Mouse (Mus musculus) forebrain, embryonic 10.5 days (tissue): Measurements from ENCODE around the gene Samd8. TPM values are rescaled to one million over a fixed set of nuclear protein-coding genes. Genes with fewer than 3 reads are reported as not detected.

Experiments used
- DNase-seq: peaks from one replicate; pipeline ENCODE4 v3.0.0-alpha.2; 2017; ENCODE audit warnings: low spot score; ENCODE audit errors: extremely low spot score
- H3K27ac ChIP-seq: fragments of 300-500 bp; sonication (generic); 2 replicates; pipeline ENCODE4 v1.5.1; 2016; ENCODE audit warnings: mild to moderate bottlenecking
- H3K27me3 ChIP-seq: fragments of 300-500 bp; sonication (generic); 2 replicates; pipeline ENCODE4 v1.6.1; 2016; ENCODE audit warnings: mild to moderate bottlenecking; ENCODE audit not compliant: poor library complexity, severe bottlenecking
- H3K36me3 ChIP-seq: fragments of 300-500 bp; sonication (generic); replicated peaks from 2 replicates; pipeline ENCODE4 v1.6.1; 2016; ENCODE audit warnings: mild to moderate bottlenecking, moderate library complexity
- H3K4me1 ChIP-seq: fragments of 300-500 bp; sonication (generic); 2 replicates; pipeline ENCODE4 v1.6.1; 2016
- H3K4me3 ChIP-seq: fragments of 300-500 bp; sonication (generic); 2 replicates; pipeline ENCODE4 v1.5.1; 2016; ENCODE audit warnings: mild to moderate bottlenecking, moderate library complexity
- H3K9me3 ChIP-seq: fragments of 300-500 bp; sonication (generic); 2 replicates; pipeline ENCODE4 v1.6.1; 2016; ENCODE audit warnings: mild to moderate bottlenecking, moderate library complexity
- WGBS: fragments of 180-500 bp; shearing (Covaris S2); methylation state at CpG from one replicate; pipeline ENCODE4 v1.1.7; 2016; 5-methylcytosine and 5-hydroxymethylcytosine counted together
- polyA plus RNA-seq: library from polyadenylated mRNA; unstranded; fragments of >200 nt; fragmentation: Nextera tagmentation; extraction: Ambion mirVana; gene quantifications from 2 replicates; pipeline ENCODE4 v1.2.1, GENCODE M21; 2016

Samd8 gene
- polyA plus RNA-seq, 1 experiment from 2014 or later: 9.4 TPM

DNA sequence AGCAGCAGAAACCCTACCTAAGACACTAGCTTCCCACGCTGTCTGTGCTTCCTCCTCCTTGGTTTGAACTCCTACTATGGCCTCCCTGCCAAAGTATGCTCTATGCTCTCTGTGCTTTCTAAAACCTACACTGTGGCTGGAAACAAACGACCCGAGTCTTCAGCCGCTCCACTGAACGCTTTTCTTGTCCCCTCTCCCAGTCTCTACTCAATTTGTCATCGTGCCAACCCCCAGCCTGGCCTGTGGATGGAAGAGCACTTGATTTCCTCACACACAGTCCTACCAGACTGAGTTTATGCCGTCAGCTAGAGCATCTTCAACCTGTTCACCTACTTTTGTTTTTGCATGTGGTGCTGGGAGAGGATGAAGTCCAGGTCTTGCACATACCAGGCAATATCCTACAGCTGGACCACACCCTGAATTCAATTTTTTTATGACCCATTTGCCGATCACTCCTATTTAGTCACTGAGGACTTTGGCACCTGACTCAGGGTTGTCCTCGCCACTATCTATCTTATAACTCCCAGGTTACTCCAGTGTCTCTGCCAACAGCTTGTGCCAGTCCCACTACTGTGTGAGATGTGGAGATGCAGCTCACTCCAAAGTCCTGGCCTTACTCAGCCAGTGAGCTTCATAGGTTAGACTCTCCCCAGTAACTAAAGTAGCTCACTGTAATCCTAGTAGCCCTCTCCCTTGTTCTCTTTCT is 75.6 kb downstream of the Samd8 start:
- Histone ChIP-seq H3K4me3 (no peak overlapping the region), H3K27ac (no peak overlapping the region), H3K27me3 (no peaks in the 10 kb centered on the region), H3K36me3 (no peaks in the 10 kb centered on the region), H3K4me1 (peaks cover 13% of the 10 kb centered on the region), H3K9me3 (no peaks in the 10 kb centered on the region)
- no peak for DNase-seq
- 89% methylated on average over 9 of the region's 9 CpGs for WGBS

DNA sequence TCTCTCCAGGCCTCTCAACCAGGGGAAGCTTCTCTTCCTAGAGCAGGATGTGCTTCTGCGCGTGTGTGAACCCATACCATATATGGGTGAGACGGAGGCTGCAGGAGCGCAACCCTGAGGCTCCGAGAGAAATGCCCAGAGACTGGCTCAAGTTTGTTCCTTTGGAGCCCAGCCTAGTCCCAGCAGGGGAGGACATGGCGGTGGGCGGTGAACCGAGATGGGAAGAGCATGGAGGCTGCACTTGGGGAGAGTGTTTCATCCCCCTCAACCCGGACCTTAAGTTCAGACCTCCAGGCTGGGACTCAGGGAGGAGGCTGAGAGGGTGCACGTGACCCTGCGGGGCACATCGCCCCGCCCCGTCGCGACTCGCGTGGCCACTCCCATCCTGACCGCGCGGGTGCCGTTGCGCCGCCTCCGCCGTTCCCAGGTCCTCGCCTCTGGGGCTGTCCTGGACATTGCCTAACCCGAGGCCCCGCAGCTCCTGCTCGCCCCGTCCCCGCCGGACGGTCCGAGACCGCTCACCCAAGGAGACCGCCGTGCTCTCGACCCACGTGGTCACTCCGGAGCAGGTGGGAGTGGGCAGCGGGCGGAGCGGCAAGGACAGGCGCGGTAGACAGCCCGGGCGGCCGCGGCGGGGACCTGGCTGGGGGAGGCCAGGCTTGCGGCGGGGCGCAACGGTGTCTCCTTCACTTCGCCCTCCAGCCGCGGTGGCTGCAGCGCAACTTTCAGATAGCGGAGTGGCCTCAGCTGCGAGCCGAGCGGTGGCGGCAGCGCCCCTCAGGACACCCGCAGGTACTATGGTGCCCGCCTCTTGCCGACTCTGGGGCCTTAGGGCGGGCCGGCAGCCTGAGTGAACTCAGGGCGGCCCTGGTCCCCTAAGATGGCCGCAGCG is 80.8 kb downstream of the Samd8 start:
- WGBS: under 1% methylated on average over 73 of the region's 73 CpGs
- DNase-seq: peak; percentile 97
- H3K27ac ChIP-seq: peak overlapping the region; percentile 99
- H3K4me1 ChIP-seq: peaks cover 26% of the 10 kb centered on the region
- H3K27me3 ChIP-seq: no peaks in the 10 kb centered on the region
- peaks cover 32% of the 10 kb centered on the region for H3K36me3 ChIP-seq
- H3K9me3 ChIP-seq: no peaks in the 10 kb centered on the region
- H3K4me3 ChIP-seq: peak overlapping the region; percentile 97

DNA sequence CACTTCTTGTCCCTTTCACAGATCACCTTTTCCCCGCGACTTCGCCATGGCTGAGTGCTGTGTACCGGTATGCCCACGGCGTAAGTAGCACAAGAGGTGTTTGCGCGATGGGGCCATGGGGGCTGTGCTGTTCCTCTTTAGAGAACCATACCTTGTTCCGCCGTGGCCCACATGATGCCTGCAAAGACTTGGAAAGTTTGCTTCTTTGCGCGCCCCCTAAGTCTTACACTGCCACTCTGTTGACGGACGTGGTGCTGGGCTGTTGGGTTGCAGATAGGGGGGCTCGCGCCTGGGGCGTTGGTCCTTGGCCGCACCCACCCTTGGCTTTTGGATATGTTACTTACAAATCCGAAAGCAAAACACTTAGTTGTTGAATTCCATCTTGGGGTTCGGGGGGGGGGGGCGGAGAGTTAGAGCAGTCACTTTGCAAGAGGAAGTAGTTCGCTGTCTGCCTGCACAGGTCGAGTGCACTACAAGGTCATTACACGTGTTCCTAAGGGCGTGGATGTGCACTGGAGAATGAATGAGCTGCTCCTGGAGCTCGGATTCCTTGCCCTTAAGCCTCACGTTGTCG is 81.6 kb downstream of the Samd8 start:
- WGBS: under 1% methylated on average over 28 of the region's 28 CpGs
- Histone ChIP-seq H3K36me3 (peaks cover 39% of the 10 kb centered on the region), H3K27me3 (no peaks in the 10 kb centered on the region), H3K4me3 (peak overlapping the region; percentile 97), H3K9me3 (no peaks in the 10 kb centered on the region), H3K27ac (peak overlapping the region; percentile 99), H3K4me1 (peaks cover 26% of the 10 kb centered on the region)
- DNase-seq: no peak

DNA sequence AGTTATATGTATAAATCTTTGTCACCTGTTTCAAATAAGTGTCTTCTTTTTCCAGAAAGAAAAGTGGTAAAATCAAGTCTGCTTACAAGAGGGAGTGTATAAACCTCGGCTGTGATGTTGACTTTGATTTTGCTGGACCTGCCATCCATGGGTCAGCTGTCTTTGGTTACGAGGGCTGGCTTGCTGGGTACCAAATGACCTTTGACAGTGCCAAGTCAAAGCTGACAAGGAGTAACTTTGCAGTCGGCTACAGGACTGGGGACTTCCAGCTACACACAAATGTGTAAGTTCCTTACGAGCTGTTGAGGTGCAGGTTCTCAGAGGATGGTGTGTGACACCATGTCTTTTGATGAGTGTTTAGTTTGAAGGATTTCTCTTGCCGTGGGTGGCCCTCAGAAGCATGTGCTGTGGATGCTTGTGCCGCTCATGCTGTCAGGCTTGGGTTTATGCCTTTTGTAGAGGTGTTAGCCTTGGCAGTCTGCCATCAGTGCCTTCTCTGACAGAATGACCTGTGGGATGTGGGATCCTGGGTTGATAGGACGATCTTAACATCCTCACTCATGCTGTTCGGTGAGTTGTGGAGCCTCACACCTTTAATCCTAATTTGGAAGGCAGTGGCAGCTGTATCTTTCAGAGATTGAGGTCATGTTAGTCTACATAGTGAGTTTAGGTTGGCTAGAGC is 88.1 kb downstream of the Samd8 start:
- H3K9me3 ChIP-seq: no peaks in the 10 kb centered on the region
- WGBS: 94% methylated on average over 8 of the region's 8 CpGs
- H3K4me1 ChIP-seq: peaks cover 2% of the 10 kb centered on the region
- H3K4me3 ChIP-seq: no peak overlapping the region
- H3K27ac ChIP-seq: no peak overlapping the region
- H3K27me3 ChIP-seq: no peaks in the 10 kb centered on the region
- H3K36me3 ChIP-seq: peaks cover 99% of the 10 kb centered on the region
- no peak for DNase-seq

DNA sequence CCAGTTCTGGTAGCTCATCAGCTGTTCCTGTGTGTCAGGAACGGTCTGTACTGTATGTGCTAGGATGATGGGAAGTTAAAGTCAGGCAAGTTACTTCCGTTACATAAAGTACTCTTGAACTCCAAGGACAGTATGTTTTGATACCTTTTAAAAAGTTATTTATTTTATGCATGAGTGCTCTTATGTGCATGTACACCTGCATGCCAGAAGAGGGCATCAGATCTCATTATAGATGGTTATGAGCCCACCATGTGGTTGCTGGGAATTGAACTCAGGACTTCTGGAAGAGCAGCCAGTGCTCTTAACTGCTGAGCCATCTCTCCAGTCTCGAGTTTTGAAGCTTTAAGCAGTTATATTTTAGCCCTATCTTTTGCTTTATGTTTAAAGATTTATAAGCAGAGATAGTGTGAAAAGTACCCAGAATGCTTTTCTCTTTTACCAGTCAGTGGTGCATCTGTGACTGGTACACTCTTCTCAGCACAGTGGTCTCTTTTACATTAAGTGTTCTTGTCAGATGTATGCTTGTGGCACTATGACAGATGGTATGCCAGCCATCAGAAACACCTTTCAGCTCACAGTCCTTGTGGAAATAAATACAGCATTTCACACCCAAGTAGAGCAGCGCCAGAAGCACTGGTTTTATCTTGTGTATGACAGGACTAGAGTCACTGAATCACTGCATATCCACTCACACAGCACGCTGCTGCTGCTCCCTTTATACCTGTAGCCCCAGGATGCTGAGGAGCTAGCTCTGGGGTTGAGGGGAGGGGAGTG is 91.7 kb downstream of the Samd8 start:
- Histone ChIP-seq H3K27me3 (no peaks in the 10 kb centered on the region), H3K36me3 (peaks cover 100% of the 10 kb centered on the region), H3K9me3 (no peaks in the 10 kb centered on the region), H3K27ac (no peak overlapping the region), H3K4me1 (peaks cover 9% of the 10 kb centered on the region), H3K4me3 (no peak overlapping the region)
- no peak for DNase-seq
- WGBS: 92% methylated on average over 5 of the region's 5 CpGs

DNA sequence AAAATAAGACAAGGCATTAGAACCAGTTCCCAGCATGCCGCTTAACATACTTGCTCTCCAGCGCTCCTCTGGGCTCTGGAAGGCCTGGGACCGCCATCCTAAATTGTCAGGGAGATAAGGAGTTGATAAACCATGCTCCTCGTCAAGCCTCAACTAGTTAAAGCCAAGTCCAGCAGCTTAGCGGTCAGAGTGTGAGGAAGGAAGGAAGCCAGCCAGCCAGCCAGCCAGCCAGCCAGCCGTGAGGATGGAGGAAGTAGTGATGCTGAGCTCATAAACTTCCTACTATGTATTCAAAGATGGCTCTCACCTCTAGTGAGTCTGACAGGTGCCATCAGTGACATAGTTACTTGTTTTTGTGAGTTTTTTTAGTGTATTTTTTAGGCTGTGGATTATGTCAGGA is 92.9 kb downstream of the Samd8 start:
- H3K27me3 ChIP-seq: no peaks in the 10 kb centered on the region
- 90% methylated on average over 6 of the region's 6 CpGs for WGBS
- H3K27ac ChIP-seq: no peak overlapping the region
- H3K4me1 ChIP-seq: peaks cover 22% of the 10 kb centered on the region
- H3K36me3 ChIP-seq: peaks cover 87% of the 10 kb centered on the region
- H3K9me3 ChIP-seq: no peaks in the 10 kb centered on the region
- DNase-seq: no peak
- H3K4me3 ChIP-seq: no peak overlapping the region

DNA sequence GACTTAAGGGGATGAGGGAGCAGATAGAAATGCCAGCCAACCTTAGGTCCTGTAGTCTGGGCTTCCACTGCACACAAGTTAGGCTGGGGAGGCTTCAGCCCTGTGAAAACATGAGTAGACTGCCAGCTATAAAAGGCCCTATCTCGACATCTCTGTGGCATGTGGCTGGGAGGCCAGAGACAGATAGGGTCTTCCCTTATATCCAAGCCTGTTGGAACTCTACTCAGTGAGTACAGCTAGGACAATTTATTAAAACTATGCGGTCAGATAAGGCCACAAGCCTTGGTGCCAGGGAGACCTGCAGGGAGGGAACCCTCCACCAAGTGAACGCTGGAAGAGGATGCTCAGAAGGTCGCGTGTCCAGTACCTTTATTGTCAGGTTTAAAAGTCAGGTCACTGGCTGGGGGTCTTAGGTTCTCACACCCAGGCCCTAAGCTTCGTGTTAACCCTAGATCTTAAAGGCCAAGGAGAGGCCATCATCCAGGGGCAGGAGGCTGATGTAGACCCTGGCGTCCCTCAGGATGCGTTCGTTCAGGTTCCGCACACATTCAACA is 96.6 kb downstream of the Samd8 start:
- peak overlapping the region; percentile 85 for H3K27ac ChIP-seq
- H3K4me3 ChIP-seq: peak overlapping the region; percentile 65
- H3K36me3 ChIP-seq: peaks cover 51% of the 10 kb centered on the region
- no peaks in the 10 kb centered on the region for H3K9me3 ChIP-seq
- peaks cover 32% of the 10 kb centered on the region for H3K4me1 ChIP-seq
- DNase-seq: no peak
- 21% methylated on average over 10 of the region's 10 CpGs for WGBS
- H3K27me3 ChIP-seq: no peaks in the 10 kb centered on the region; the same call in 1 of the 2 replicates

DNA sequence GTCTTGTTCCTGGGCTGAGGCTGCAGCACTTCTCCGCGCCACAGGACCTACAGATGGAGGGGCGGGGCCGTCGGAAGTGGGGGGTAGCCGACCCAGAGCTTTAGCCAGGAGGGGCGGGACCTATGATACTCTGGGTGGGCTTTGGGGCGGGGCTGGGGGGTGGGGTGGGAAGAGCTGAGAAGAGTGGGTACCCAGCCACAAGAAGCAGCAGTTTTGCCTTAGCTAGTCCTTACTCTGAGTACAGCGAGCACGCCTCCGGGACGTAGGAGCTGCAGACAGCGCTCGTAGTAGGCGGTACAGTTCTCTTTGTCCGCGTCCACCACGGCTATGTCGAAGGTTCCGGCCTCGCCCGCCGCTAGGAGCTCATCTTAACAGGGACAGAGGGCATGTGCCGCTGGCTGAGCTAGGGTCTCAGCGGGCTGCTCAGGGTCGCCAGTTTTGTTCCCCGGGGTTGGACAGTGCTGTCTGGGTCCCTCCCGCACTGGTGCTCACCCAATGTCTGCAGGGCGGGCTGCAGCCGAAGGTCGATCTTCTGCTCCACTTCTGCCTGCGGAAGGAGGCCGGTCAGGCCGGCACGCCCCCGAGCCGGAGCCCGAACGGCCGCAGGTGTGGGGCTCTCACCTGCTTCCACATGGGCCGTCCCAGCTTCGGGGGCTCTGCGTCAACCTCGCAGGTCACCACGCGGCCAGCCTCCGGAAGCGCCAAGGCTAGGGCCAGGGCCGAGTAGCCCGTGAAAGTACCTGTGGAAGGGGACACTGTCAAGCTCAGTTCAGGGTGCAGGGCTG is 97.2 kb downstream of the Samd8 start:
- peak overlapping the region; percentile 85 for H3K27ac ChIP-seq
- peak; percentile 78 for DNase-seq
- WGBS: under 1% methylated on average over 50 of the region's 50 CpGs

More for the DNA sequence above, 97.2 kb downstream of the Samd8 start:
- H3K36me3 ChIP-seq: peaks cover 44% of the 10 kb centered on the region
- no peaks in the 10 kb centered on the region for H3K9me3 ChIP-seq
- H3K4me1 ChIP-seq: peaks cover 37% of the 10 kb centered on the region
- H3K4me3 ChIP-seq: peak overlapping the region; percentile 65
- no peaks in the 10 kb centered on the region; the same call in 1 of the 2 replicates for H3K27me3 ChIP-seq

Other genes starting within 250 kb of the Samd8 start
- not detected in 2 replicates for gene Dupd1, start 36.0 kb upstream of the Samd8 start, polyA plus RNA-seq
- gene Dusp13, start 650 bp downstream of the Samd8 start, polyA plus RNA-seq: not detected in 2 replicates
- 271 and 273 TPM in 2 replicates for gene Vdac2, start 74.7 kb downstream of the Samd8 start, polyA plus RNA-seq
- 16.6 and 17.7 TPM in 2 replicates for gene Comtd1, start 98.4 kb downstream of the Samd8 start, polyA plus RNA-seq
- 7.6 and 8.6 TPM in 2 replicates for gene Zfp503, start 239.1 kb downstream of the Samd8 start, polyA plus RNA-seq